Comparison of ENCODE assay signal across 9 mouse cellular contexts in genomic region chr4:130892001-130892587, GRCm38 (mm10). TPM values are rescaled to one million over a fixed set of nuclear protein-coding genes. Genes with fewer than 3 reads are reported as not detected.
DNase-seq lines count a peak whose midpoint lies in the region; ATAC-seq and TF ChIP-seq lines count a peak whose summit lies in the region.
"Had no signal": no experiment of that assay in that cellular context is flagged by ENCODE, and none has a peak within 500 bp of the region (broad histone marks: within the 10 kb centered on the region; RNA-seq: fewer than 3 reads in every experiment).

No protein-coding gene starts in this region.

- TF ChIP-seq EP300 in liver, postnatal 0 days (IDR thresholded peaks at IDR 0.05; ENCODE audit: low read depth), result no peak

- H3K27ac ChIP-seq in liver, postnatal 0 days (ENCODE audit: low read depth), result no peak overlapping the region
- H3K27ac ChIP-seq: liver, embryonic 15.5 days had no signal

- TF ChIP-seq CTCF in liver, postnatal 0 days (IDR thresholded peaks at IDR 0.05; ENCODE audit: low read depth), result peak; percentile 89

- 0 out of 2 replicates have a peak, but pooled peaks cover 4% of the 10 kb centered on the region for H3K27me3 ChIP-seq in liver, postnatal 0 days (ENCODE audit: insufficient read depth, low read length)
- H3K27me3 ChIP-seq: liver, embryonic 15.5 days had no signal

- no peak overlapping the region for H3K9ac ChIP-seq in liver, postnatal 0 days (replicated peaks)
- H3K9ac ChIP-seq: liver, embryonic 15.5 days had no signal

- 32% methylated on average over 17 of the region's 17 CpGs for WGBS in liver, postnatal 0 days (ENCODE audit: insufficient replicate concordance)

- peak; percentile 71 to 79 for DNase-seq in CD8-positive naive resting alpha-beta T cell, adult 2 months (ENCODE audit: low read depth in 2 of 2, low spot score in 2 of 2)
- peak; percentile 43 to 55 for DNase-seq in gastrocnemius, adult 8-10 months (ENCODE audit: low spot score in 2 of 2)
- DNase-seq in kidney, postnatal 14 days, result peak; percentile 78
- DNase-seq in liver, postnatal 0 days, result peak; percentile 77
- peak; percentile 66 for DNase-seq in right cerebral cortex, adult 18-20 months
- peak; percentile 54 for DNase-seq in yolk sac, embryonic 10.5 days (ENCODE audit: low spot score)

- H3K36me3 ChIP-seq in liver, postnatal 0 days (replicated peaks; ENCODE audit: insufficient read depth, low read length), result no peaks in the 10 kb centered on the region
- H3K36me3 ChIP-seq: liver, embryonic 15.5 days had no signal

- no peak overlapping the region for H3K4me3 ChIP-seq in liver, postnatal 0 days (ENCODE audit: low read depth, low read length)
- H3K4me3 ChIP-seq: liver, embryonic 15.5 days had no signal

- H3K9me3 ChIP-seq in liver, postnatal 0 days (ENCODE audit: low read length), result no peaks in the 10 kb centered on the region
- H3K9me3 ChIP-seq: liver, embryonic 15.5 days had no signal

- peak; percentile 60 for ATAC-seq in activated CD4-positive, CD25-positive, alpha-beta regulatory T cell, adult 4 months
- peak; percentile 68 for ATAC-seq in common myeloid progenitor, adult 5-6 weeks (replicated peaks; ENCODE audit: low read depth, poor library complexity, severe bottlenecking)
- no peak for ATAC-seq in liver, postnatal 0 days

- H3K4me2 ChIP-seq in liver, postnatal 0 days (ENCODE audit: low read depth, low read length), result no peak overlapping the region
- H3K4me2 ChIP-seq: liver, embryonic 15.5 days had no signal

- peaks cover 6% of the 10 kb centered on the region; the same call in 1 of the 2 replicates for H3K4me1 ChIP-seq in liver, postnatal 0 days (ENCODE audit: insufficient read depth)

RNA-seq across cellular contexts. Expression of gene Laptm5, which starts 20.8 kb away (rescaled TPM):
- 1,000 to 10,000 TPM; 1,545 to 2,139 TPM for polyA plus RNA-seq in activated CD4-positive, CD25-positive, alpha-beta regulatory T cell, adult 4 months (2017; shearing (Covaris generic))
- 106 and 110 TPM in 2 replicates for total RNA-seq in common myeloid progenitor, adult 5-6 weeks (2017)
- 1 to 10 TPM; 2.2 to 4.3 (median 2.6) TPM for total RNA-seq in gastrocnemius, adult 8-10 months (2022)
- 109 and 113 TPM in 2 replicates for polyA plus RNA-seq in liver, postnatal 0 days (2015; fragmentation: Nextera tagmentation; extraction: Ambion mirVana)

RNA-seq across cellular contexts. Expression of gene Matn1, which starts 52.1 kb away (rescaled TPM):
- under 1 TPM in 1 of 2 experiments, not detected in 1; 0.23 TPM for polyA plus RNA-seq in activated CD4-positive, CD25-positive, alpha-beta regulatory T cell, adult 4 months (2017; shearing (Covaris generic))
- total RNA-seq in common myeloid progenitor, adult 5-6 weeks (2017), result not detected in 2 replicates
- not detected for total RNA-seq in gastrocnemius, adult 8-10 months (2022)
- polyA plus RNA-seq in liver, postnatal 0 days (2015; fragmentation: Nextera tagmentation; extraction: Ambion mirVana), result 0.05 TPM in 1 of 2 replicates, not detected in the other

Comparison
In these comparisons a context has a peak if more than half of its experiments do, and no peak if none do; other contexts are left out.
1. RNA of gene Laptm5, which starts 20.8 kb away (total RNA-seq): 106 to 110 TPM in common myeloid progenitor, adult 5-6 weeks; 2.2 to 4.3 TPM in gastrocnemius, adult 8-10 months; every median in the first group is over 10 times any median in the second.
2. Peak in every context shown above with its lines, with median percentiles within 50 percentile points of each other: DNase-seq.